Mouse (Mus musculus): ENCODE results near the gene Rplp0. TPM values are rescaled to one million over a fixed set of nuclear protein-coding genes. Genes with fewer than 3 reads are reported as not detected.
A peak's percentile ranks its signal among the peaks of the same experiment; 100 is the strongest.

Gene Rplp0
- polyA plus RNA-seq, 1 experiment, result 1,614 TPM

DNA sequence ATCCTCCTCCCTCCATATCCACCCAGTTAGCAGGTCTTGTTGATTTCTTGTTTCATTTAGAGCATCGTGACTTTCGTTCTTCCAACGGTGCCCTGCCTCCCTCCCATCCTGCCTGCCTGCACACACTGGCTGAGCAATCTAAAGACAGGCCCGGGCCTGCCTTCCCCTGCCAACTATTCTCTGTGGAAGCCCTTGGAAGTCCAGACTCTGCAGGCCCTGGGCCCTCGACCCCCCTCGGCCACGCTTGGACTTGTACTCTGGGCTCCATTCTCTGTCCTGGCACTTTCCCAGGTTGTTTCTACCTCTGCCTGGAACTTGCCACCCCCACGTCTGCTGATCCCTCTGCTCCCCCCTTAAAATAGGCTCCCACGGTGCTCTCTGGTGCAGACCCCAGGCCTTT is 33.3 kb upstream of the Rplp0 start:
- Histone ChIP-seq H3K27ac (ENCODE audit: insufficient read depth, low read depth, low read length) (no peak overlapping the region), H3K4me1 (ENCODE audit: control insufficient read depth, insufficient read depth, low read length) (peaks cover 54% of the 10 kb centered on the region), H3K4me3 (ENCODE audit: insufficient read depth, low read length) (no peak overlapping the region)
- TF ChIP-seq CTCF (IDR thresholded peaks at IDR 0.05; ENCODE audit: low read depth, low read length) (no peak), POLR2A (IDR thresholded peaks at IDR 0.05; ENCODE audit: borderline replicate concordance, low read depth, low read length) (no peak)

DNA sequence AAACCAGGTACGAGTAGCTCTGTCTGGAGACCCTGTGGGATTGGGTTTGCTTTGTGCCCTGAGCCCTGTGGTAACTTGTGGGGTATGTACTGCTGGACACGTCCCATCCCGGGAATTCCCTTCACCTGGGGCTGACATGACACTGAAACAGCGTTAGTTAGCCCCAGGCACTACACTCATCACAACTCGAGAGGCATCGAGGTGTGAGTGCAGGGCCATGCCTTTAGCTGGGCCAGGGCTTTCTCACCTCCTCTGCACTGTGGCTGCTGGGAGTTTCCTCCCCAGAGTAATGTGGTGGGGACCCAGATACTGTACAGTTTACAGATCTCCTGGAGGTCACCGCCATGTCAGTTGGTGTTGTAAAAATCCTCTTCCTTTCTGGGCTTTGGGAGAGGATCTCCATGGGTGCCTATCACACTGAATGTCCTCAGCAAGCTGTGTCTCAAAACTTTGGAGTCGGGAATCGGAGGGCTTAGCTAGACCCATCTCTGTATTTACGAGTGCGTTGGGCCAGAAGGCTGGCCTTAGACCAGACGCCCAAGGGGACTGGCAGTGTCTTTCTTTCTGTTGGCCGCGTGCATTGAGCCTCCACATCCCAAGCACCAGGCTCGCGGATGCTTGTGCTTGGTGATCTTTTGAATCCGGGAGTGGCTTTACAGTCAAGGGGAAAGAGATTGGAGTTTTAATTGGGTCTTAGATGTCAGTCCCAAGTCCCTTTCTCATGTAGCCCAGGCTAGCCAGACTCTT is 32.6 kb upstream of the Rplp0 start:
- Histone ChIP-seq H3K4me3 (ENCODE audit: insufficient read depth, low read length) (no peak overlapping the region), H3K4me1 (ENCODE audit: control insufficient read depth, insufficient read depth, low read length) (peaks cover 58% of the 10 kb centered on the region)
- TF ChIP-seq POLR2A (IDR thresholded peaks at IDR 0.05; ENCODE audit: borderline replicate concordance, low read depth, low read length) (no peak), CTCF (IDR thresholded peaks at IDR 0.05; ENCODE audit: low read depth, low read length) (no peak)

DNA sequence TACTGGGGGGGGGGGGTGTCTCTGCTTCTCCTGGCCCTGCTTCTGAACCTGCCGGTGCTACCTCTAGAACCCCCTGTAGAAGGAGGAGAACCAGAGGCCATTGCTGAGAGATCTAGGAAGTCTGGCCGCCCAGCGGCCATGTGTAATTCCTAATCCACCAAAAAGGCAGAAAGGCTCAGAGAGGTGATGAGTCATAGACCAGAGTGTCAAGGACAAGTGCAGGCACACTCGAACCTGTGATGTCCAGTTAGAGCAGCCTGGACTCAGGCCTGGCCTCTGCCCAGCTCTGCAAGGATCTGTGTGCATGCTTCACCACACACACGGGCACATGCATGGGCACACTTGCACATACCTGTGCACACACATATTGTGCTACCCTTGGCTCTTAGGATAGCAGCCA is 31.1 kb upstream of the Rplp0 start:
- Histone ChIP-seq H3K4me3 (ENCODE audit: insufficient read depth, low read length) (no peak overlapping the region), H3K27ac (ENCODE audit: insufficient read depth, low read depth, low read length) (no peak overlapping the region), H3K4me1 (ENCODE audit: control insufficient read depth, insufficient read depth, low read length) (peaks cover 59% of the 10 kb centered on the region)
- TF ChIP-seq POLR2A (IDR thresholded peaks at IDR 0.05; ENCODE audit: borderline replicate concordance, low read depth, low read length), result no peak
- no peak for TF ChIP-seq CTCF (IDR thresholded peaks at IDR 0.05; ENCODE audit: low read depth, low read length)

More for the DNA sequence above, 32.6 kb upstream of the Rplp0 start:
- no peak overlapping the region for H3K27ac ChIP-seq (ENCODE audit: insufficient read depth, low read depth, low read length)

DNA sequence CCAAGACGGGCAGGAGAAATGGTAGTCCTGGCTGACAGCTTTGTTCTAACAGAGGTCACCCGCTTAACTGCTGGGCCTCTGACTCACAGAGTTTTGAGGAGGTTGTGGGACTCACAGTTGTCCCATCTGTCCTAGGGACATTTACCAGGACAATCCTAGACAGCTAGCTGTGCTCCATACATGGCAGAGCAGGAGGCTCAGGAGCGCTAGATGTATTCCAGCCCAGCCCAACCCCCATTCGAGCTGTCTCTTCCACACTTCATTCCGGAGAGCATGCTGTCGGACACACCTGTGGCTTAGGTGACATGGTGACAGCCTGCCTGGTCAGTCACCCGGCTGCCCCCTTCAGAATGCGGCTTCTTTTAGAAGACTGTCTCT is 29.9 kb upstream of the Rplp0 start:
- TF ChIP-seq POLR2A (IDR thresholded peaks at IDR 0.05; ENCODE audit: borderline replicate concordance, low read depth, low read length) (peak; percentile 20; the same call in 1 of the 2 replicates), CTCF (IDR thresholded peaks at IDR 0.05; ENCODE audit: low read depth, low read length) (no peak)
- peaks cover 71% of the 10 kb centered on the region for H3K4me1 ChIP-seq (ENCODE audit: control insufficient read depth, insufficient read depth, low read length)
- H3K4me3 ChIP-seq (ENCODE audit: insufficient read depth, low read length), result no peak overlapping the region

DNA sequence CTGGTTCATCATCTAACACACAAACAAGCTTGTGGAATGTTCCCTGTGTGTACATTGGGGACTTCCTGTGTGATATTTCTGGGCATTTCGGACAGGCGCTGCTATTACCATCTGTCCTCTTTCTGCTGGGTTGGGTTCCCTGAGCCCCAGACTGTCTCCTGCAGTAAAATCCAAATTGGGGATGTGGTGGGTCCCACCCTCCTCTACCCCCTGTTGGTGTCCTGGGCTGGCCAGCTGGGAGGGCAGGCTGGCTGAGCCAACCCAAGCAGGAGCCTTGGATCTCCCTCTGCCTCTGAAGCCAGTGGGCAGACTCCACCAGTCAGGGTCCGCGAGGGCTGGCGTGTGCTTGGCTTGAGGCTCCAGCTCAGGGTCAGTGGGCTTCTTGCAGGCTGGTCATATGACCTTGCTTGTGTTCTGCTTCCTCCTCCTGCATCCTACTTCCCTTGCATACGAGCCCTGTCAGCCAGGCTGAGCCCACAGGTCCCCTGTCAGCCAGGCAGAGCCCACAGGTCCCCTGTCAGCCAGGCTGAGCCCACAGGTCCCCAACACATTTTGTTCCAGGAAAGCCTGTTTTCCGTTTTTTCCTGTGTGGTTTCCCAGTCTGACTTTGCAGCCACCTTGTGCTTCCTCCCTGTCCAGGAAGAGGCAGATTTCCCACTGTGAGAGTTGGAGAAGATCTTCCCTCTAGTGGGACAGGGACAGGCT is 29.4 kb upstream of the Rplp0 start:
- Histone ChIP-seq H3K27ac (ENCODE audit: insufficient read depth, low read depth, low read length) (peak overlapping the region; percentile 95), H3K4me1 (ENCODE audit: control insufficient read depth, insufficient read depth, low read length) (peaks cover 77% of the 10 kb centered on the region), H3K4me3 (ENCODE audit: insufficient read depth, low read length) (peak overlapping the region; percentile 29)
- TF ChIP-seq CTCF (IDR thresholded peaks at IDR 0.05; ENCODE audit: low read depth, low read length), result no peak

More for the DNA sequence above, 29.9 kb upstream of the Rplp0 start:
- H3K27ac ChIP-seq (ENCODE audit: insufficient read depth, low read depth, low read length), result peak overlapping the region; percentile 95

DNA sequence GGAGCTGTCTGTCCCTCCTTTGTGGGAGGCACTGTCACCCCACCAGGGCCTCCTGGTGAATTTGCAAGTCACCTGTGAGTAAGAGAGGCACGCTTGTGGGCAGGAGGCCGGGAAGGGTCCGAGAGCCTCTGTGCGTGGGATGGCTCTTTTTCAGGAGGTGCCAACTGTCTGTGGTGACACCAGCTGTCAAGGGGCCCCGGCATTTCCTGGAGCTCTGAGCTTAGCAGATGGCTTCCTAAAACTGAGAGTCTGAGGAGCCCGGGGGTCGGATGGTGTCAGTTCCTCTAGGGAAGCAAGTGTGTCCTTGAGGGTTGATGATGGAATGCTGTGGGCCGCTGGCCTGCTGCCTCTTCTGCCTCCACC is 28.8 kb upstream of the Rplp0 start:
- H3K4me1 ChIP-seq (ENCODE audit: control insufficient read depth, insufficient read depth, low read length), result peaks cover 80% of the 10 kb centered on the region
- TF ChIP-seq CTCF (IDR thresholded peaks at IDR 0.05; ENCODE audit: low read depth, low read length) (no peak), POLR2A (IDR thresholded peaks at IDR 0.05; ENCODE audit: borderline replicate concordance, low read depth, low read length) (no peak)
- peak overlapping the region; percentile 29 for H3K4me3 ChIP-seq (ENCODE audit: insufficient read depth, low read length)
- peak overlapping the region; percentile 95 for H3K27ac ChIP-seq (ENCODE audit: insufficient read depth, low read depth, low read length)

DNA sequence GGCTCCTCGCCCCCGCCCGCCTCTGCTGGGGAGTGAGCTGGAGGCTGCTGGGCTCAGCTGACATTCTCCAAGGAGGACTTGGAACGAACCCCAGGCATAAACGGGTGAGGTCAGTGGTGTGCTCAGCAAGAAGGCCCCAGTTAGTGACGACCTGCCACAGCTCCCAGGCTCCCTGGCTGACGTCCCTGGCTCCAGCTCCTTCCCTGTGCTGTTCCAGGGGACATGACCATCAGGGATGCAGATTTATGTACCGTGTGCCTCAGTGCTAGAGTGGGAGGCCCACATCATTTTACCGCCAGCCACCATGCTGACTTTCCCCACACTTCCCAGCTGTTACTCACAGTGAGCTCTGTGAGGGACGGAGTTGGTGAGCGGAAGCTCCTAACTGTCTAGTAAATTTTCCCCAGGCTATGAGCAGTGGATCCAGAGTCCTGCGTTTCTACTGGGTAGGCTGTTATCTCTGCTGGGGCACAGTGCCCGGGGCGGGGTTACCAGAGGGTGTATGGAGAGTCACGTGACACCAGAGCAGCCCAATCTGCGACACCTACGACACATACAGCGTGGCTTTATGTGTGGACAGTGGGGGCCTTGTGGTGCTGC is 27.5 kb upstream of the Rplp0 start:
- H3K4me3 ChIP-seq (ENCODE audit: insufficient read depth, low read length), result no peak overlapping the region
- peaks cover 87% of the 10 kb centered on the region for H3K4me1 ChIP-seq (ENCODE audit: control insufficient read depth, insufficient read depth, low read length)
- TF ChIP-seq CTCF (IDR thresholded peaks at IDR 0.05; ENCODE audit: low read depth, low read length), result no peak
- no peak for TF ChIP-seq POLR2A (IDR thresholded peaks at IDR 0.05; ENCODE audit: borderline replicate concordance, low read depth, low read length)
- no peak overlapping the region for H3K27ac ChIP-seq (ENCODE audit: insufficient read depth, low read depth, low read length)

DNA sequence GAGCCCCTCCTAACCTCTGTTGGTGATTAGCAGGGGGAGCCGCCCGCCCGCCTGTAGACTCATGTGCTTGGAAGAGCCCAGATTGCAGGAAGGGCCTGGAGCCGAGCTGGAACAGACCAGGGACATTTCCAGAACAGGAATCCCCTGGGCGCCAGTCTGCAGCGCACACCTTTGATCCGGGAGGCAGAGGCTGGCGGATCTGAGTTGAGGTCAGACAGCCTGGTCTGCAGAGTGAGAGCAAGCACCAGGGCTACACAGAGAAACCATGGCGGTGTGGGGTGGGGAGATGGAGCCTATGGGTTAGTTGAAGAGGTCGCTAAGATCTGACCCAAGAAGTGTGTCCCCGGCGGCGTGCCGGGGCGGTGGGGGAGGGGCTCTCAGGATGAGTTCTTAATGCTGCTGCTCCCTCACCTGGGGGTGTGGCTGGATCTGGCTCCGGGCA is 25.0 kb upstream of the Rplp0 start:
- peak overlapping the region; percentile 85 for H3K27ac ChIP-seq (ENCODE audit: insufficient read depth, low read depth, low read length)

DNA sequence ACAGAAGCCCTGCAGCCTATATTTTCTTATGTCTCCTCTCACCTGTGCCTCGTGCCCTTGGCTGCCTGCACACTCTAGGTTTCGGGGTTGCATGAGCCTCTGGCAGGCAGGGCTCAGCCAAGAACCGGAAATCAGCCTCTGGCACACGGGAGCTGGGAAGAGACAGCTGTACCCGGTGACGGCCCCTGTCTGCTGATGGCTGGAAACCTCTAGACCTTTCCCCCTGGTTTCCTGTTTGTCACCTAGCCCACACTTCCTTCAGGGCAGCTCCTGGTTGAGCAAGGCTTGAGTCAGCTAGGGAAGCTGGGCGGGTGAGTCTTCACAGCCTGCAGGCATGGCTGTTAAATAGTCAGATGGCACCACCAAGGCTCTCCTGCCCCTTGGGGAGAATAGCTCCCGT is 24.4 kb upstream of the Rplp0 start:
- H3K4me3 ChIP-seq (ENCODE audit: insufficient read depth, low read length), result peak overlapping the region; percentile 14; the same call in 1 of the 2 replicates
- peaks cover 78% of the 10 kb centered on the region for H3K4me1 ChIP-seq (ENCODE audit: control insufficient read depth, insufficient read depth, low read length)
- TF ChIP-seq POLR2A (IDR thresholded peaks at IDR 0.05; ENCODE audit: borderline replicate concordance, low read depth, low read length) (no peak), CTCF (IDR thresholded peaks at IDR 0.05; ENCODE audit: low read depth, low read length) (no peak)
- peak overlapping the region; percentile 85 for H3K27ac ChIP-seq (ENCODE audit: insufficient read depth, low read depth, low read length)

More for the DNA sequence above, 25.0 kb upstream of the Rplp0 start:
- TF ChIP-seq POLR2A (IDR thresholded peaks at IDR 0.05; ENCODE audit: borderline replicate concordance, low read depth, low read length) (no peak), CTCF (IDR thresholded peaks at IDR 0.05; ENCODE audit: low read depth, low read length) (no peak)
- Histone ChIP-seq H3K4me3 (ENCODE audit: insufficient read depth, low read length) (no peak overlapping the region), H3K4me1 (ENCODE audit: control insufficient read depth, insufficient read depth, low read length) (peaks cover 82% of the 10 kb centered on the region)

DNA sequence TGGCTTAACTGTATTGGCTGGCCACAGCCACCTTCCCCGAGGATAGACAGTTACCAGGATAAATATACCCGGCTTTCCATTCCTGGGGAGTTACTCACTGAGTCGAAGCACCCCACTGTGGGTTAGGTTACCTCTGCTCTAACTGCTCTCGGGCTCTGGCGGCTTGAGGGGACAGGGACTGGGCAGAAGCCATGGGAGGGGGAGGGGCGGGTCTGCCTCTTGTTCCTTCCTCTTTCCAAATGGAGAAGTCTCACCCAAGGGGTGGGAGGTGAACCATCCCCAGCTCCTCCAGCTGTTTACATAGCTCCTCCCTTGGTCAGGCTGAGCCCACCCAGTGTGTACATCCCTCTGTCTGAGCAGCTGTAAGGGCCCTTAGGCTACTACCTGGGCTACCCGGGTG is 23.6 kb upstream of the Rplp0 start:
- H3K27ac ChIP-seq (ENCODE audit: insufficient read depth, low read depth, low read length), result peak overlapping the region; percentile 85
- peak overlapping the region; percentile 32 for H3K4me3 ChIP-seq (ENCODE audit: insufficient read depth, low read length)
- H3K4me1 ChIP-seq (ENCODE audit: control insufficient read depth, insufficient read depth, low read length), result peaks cover 73% of the 10 kb centered on the region
- TF ChIP-seq POLR2A (IDR thresholded peaks at IDR 0.05; ENCODE audit: borderline replicate concordance, low read depth, low read length) (no peak), CTCF (IDR thresholded peaks at IDR 0.05; ENCODE audit: low read depth, low read length) (no peak)

All from bone marrow macrophage, adult 2 months (primary cell).